Mouse (Mus musculus) heart, postnatal 25 days (tissue): Measurements from ENCODE around the gene Msrb1. TPM values are rescaled to one million over a fixed set of nuclear protein-coding genes. Genes with fewer than 3 reads are reported as not detected.
"Not testable (repeated sequence)": the region's sequence is repeated elsewhere in the genome, so short reads cannot be mapped to it uniquely, and the experiment has no call there.

Experiments
- DNase-seq: peaks from one replicate; pipeline ENCODE4 v3.0.0; 2022; ENCODE audit warnings: low spot score
- intact Hi-C: fragments of 180-260 bp; cut with DNase I; formaldehyde crosslinking; loops from one replicate; pipeline ENCODE4 v1.15.1; 2025
- total RNA-seq, 2 experiments: library from RNA; stranded (reverse); gene quantifications; 2 replicates each; pipeline ENCODE4 v1.2.3; 2021

Gene Msrb1
- total RNA-seq, 2 experiments from 2014 or later, result 191 to 194 TPM

GRCm38 (mm10) chr17:24717943-24718342, 18.5 kb upstream of the Msrb1 start, which contains the start of the genes Rnf151 and Rps2:
Gene Rnf151 (minus strand): TSS chr17:24718063.
Gene Rps2 (plus strand): TSS chr17:24718116.
- intact Hi-C loops, result loop anchor here (5.0 kb wide), 1 partner anchor 191 kb away; the partner anchor contains the start of gene Traf7
- DNase-seq, result no peak

- intact Hi-C loops, result loop anchor here (5.0 kb wide), 1 partner anchor 192 kb away; the partner anchor contains the start of gene Traf7
- DNase-seq, result not testable (repeated sequence)
These were observed 17.5 kb upstream of the Msrb1 start for GRCm38 (mm10) chr17:24718938-24719337.

DNA sequence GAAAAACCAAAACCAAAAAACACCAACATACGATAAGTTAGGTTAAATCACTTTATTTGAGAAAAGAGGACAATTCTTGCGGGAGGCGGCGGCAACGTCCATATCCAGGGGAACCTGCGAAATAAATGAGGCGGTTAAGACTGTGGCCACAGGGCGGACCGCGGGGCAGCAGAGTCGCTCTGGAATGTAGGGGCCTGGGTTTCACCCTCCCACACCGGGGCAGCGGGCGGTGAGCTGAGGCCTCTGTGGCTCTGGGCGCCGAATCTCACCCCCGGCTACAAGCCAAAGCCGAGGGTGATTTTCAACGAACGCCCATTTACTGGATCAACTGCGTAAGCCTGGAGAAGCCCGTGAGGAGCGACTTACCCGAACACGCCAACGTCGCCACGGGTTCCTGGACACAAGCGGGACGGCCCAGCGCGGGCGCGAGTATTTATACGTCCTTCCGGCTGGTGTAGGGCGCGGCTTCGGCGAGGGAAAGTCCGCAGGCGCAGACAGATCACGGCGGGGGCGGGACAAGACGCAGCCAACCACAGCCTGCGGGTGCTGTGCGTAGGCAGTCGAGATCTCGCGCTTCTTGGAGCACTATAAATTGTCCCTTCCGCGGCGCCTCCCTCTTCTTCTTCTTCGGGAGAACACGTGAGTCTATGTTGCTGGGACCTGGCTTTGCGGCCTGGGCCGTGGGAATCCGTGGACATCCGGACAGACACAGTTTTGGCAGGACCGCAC, 16.8 kb upstream of the Msrb1 start:
- peak; percentile 97 for DNase-seq
- intact Hi-C loops, result loop anchor here (5.0 kb wide), 1 partner anchor 192 kb away; the partner anchor contains the start of gene Traf7

- intact Hi-C loops, result not testable (repeated sequence)
These were observed 15.8 kb upstream of the Msrb1 start for GRCm38 (mm10) chr17:24720616-24721015.

GRCm38 (mm10) chr17:24721383-24721955, 15.0 kb upstream of the Msrb1 start:
- intact Hi-C loops, DNase-seq: not testable (repeated sequence)

More at GRCm38 (mm10) chr17:24720616-24721015, 15.8 kb upstream of the Msrb1 start:
- DNase-seq, result not testable (repeated sequence)

DNA sequence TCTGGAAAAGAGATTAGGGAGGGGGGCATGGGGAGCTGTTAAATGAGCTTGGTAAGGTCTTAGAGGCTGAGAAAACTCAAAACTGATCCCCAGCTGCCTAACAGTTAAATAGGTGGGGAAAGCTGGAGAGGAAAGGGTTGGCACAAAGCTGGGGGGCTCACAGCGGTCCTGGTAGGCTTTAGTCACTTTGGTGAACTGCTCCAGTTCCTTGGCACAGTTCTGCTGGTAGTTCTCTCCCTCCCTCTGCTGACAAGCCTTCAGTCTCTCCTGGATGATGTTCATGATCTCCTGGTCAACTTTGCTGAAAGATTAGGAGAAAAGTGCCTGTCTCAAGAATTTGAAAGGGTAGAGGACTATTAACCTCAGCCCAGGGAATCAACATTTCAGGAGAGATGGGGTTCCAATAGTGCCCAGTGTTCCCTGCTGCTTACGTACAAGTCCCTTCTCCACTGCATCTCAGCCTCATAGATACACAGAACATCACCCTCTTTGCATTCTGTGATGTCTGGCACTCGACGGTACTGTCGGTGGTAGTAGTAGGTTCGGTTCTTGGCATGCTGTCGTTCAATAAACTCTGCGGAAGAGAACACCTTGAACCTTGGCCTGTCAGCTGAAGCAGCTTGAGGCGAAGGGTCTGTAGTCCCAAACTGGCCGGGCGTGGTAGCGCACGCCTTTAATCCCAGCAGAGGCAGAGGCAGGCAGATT, 14.1 kb upstream of the Msrb1 start:
- intact Hi-C loops, result no loop called here
- DNase-seq, result no peak

- no peak for DNase-seq
- intact Hi-C loops, result no loop called here
These were observed 13.1 kb upstream of the Msrb1 start for GRCm38 (mm10) chr17:24723122-24723880.

DNA sequence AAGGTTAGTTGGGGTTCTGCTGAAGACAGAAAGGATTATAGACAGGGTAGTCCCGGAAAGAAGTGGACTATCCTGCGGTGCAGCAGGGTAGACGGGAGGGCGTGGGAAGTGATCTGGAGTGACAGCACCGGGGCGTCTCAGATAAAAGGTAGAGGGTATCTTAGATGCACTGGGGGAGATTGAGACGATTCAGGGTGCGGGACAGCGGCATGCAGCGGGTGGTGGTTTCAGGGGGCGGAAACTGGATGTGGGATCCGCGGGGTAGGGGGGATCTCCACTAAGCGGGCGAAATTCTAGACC, 12.6 kb upstream of the Msrb1 start:
- intact Hi-C loops, result no loop called here

GRCm38 (mm10) chr17:24724184-24724583, 12.3 kb upstream of the Msrb1 start, which contains the start of gene Ndufb10:
Gene Ndufb10 (minus strand): TSS chr17:24724478.
- intact Hi-C loops, result no loop called here
- peak; percentile 90 for DNase-seq

More for the DNA sequence above, 12.6 kb upstream of the Msrb1 start:
- no peak for DNase-seq

- intact Hi-C loops, result no loop called here
- DNase-seq, result no peak
These were observed 10.6 kb upstream of the Msrb1 start for GRCm38 (mm10) chr17:24725637-24726390.

DNA sequence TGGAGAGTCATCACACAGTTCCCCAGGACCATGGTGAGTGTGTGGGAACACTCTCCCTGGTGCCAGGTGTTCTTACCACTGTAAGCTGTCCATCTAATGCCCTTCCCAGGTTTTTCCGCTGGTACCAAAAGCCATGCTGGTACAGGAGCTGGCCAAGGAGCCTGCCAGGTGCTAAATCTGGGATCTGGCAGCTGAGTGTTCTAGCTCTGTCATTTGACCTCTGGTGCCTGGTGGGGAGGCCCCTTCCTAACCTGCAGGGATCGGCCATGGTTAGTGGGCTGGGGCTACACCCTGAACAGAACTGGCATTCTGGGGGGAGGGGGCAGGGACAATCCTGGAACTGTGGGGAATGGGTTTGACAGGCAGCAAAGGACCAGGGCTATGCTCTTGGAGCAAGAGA, 8.8 kb upstream of the Msrb1 start, which contains the start of gene Rpl3l:
Gene Rpl3l, plus strand, starts transcription at position 203 of the 400 bp plus-strand sequence.
- intact Hi-C loops, result no loop called here
- DNase-seq, result no peak

DNA sequence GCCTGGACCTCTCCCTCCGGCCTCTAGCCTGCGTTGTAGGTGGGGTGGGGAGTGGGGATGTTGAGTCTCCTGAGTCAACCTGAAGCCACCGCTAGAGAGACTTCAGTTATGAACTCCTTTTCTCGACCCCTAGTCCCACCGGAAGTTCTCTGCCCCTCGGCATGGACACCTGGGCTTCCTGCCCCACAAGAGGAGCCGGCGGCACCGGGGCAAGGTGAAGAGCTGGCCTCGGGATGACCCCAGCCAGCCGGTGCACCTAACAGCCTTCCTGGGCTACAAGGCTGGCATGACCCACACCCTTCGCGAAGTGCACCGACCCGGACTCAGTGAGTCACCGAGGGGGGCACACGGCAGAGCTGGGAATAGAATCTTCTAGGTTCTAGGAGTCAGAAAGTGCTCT, 8.3 kb upstream of the Msrb1 start:
- intact Hi-C loops, result no loop called here
- no peak for DNase-seq

DNA sequence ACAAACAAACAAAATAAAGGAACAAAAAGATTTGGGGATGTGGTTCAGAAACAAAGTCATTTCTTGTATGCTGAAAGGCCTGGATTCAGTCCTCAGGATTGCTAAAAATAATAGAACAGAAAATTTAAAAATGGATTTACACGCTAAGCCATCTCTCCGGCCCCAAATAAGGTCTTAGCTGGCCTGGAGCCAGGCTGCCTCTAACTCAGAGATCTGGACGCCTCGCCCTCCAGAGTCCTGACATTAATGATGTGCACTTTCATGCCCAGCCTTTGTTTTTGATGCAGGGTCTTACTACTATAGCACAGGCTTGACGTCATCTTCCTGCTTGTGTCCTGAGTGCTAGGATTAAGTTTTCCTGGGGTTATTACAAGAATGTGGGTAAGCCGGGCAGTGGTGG, 7.4 kb upstream of the Msrb1 start:
- intact Hi-C loops, result no loop called here
- no peak for DNase-seq

- DNase-seq, result no peak
- intact Hi-C loops, result loop anchor here (10.0 kb wide), 1 partner anchor 544 kb away; the partner anchor contains the start of gene Ube2i
These were observed 5.7 kb upstream of the Msrb1 start for GRCm38 (mm10) chr17:24730787-24731186.

DNA sequence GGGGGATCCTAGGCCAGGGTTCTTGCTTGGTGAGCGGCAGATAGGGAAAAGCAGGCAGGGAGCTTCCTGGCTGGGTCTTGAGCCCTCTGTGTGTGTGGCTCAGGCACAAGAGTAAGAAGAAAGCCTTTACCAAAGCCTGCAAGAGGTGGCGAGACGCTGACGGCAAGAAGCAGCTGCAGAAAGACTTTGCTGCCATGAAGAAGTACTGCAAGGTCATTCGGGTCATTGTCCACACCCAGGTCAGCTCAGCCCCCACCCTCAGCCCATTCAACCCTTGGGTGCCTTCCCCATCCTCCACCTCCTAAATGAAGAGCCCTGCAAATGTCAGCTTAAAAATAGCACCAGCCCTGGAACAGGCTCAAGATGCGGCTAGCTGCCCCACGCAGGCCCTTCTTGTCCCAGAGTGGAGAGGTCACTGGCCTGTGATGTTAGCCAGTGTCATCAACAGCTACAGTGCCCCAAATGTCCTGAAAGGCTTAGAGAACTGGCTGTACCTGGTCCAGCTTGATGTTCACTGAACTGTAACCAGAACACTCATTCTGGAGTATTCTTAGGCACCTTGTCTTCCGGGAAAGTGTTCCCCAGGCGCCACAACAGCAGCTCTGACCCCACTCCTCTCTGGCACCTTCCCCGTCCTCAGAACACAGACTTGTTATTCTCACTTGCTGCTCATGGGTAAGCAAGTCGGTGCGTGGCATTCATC, 4.1 kb upstream of the Msrb1 start:
- no peak for DNase-seq
- intact Hi-C loops, result loop anchor here (10.0 kb wide), 1 partner anchor 542 kb away; the partner anchor contains the start of gene Ube2i

- intact Hi-C loops, result loop anchor here (10.0 kb wide), 1 partner anchor 541 kb away; the partner anchor contains the start of gene Ube2i
- DNase-seq, result no peak
These were observed 2.9 kb upstream of the Msrb1 start for GRCm38 (mm10) chr17:24733434-24734050.

DNA sequence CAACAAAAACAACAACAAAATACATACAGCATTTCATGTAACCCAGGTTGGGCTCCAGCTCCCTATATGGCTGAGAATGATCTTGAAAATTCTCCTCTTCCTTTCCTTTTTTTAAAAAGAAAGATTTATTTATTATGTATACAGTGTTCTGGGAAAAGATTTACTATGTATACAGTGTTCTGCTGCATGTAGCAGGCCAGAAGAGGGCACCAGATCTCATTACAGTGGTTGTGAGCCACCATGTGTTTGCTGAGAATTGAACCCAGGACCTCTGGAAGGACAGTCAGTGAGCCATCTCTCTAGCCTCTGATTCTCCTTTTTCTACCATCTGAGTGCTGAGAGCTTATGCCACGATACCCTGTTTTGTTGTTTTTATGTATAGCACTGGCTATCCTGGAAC, 1.9 kb upstream of the Msrb1 start:
- no peak for DNase-seq
- intact Hi-C loops, result loop anchor here (10.0 kb wide), 1 partner anchor 540 kb away; the partner anchor contains the start of gene Ube2i

GRCm38 (mm10) chr17:24735446-24735845, 996 bp upstream of the Msrb1 start:
- DNase-seq, result no peak

More at GRCm38 (mm10) chr17:24735446-24735845, 996 bp upstream of the Msrb1 start:
- intact Hi-C loops, result loop anchor here (5.0 to 10.0 kb wide), 2 partner anchors 152 to 539 kb away; partner anchors contain the start of genes Nubp2, Spsb3 and Ube2i
